Mouse (Mus musculus) forebrain, embryonic 10.5 days (tissue): ENCODE measurements around the gene 6430531B16Rik. TPM values are rescaled to one million over a fixed set of nuclear protein-coding genes. Genes with fewer than 3 reads are reported as not detected.
A peak's percentile ranks its signal among the peaks of the same experiment; 100 is the strongest.

ENCODE experiments used
- DNase-seq: peaks from one replicate; pipeline ENCODE4 v3.0.0-alpha.2; 2017; ENCODE audit warnings: low spot score; ENCODE audit errors: extremely low spot score
- H3K27ac ChIP-seq: fragments of 300-500 bp; sonication (generic); 2 replicates; pipeline ENCODE4 v1.5.1; 2016; ENCODE audit warnings: mild to moderate bottlenecking
- H3K27me3 ChIP-seq: fragments of 300-500 bp; sonication (generic); 2 replicates; pipeline ENCODE4 v1.6.1; 2016; ENCODE audit warnings: mild to moderate bottlenecking; ENCODE audit not compliant: poor library complexity, severe bottlenecking
- H3K36me3 ChIP-seq: fragments of 300-500 bp; sonication (generic); replicated peaks from 2 replicates; pipeline ENCODE4 v1.6.1; 2016; ENCODE audit warnings: mild to moderate bottlenecking, moderate library complexity
- H3K4me1 ChIP-seq: fragments of 300-500 bp; sonication (generic); 2 replicates; pipeline ENCODE4 v1.6.1; 2016
- H3K4me3 ChIP-seq: fragments of 300-500 bp; sonication (generic); 2 replicates; pipeline ENCODE4 v1.5.1; 2016; ENCODE audit warnings: mild to moderate bottlenecking, moderate library complexity
- H3K9me3 ChIP-seq: fragments of 300-500 bp; sonication (generic); 2 replicates; pipeline ENCODE4 v1.6.1; 2016; ENCODE audit warnings: mild to moderate bottlenecking, moderate library complexity
- WGBS: fragments of 180-500 bp; shearing (Covaris S2); methylation state at CpG from one replicate; pipeline ENCODE4 v1.1.7; 2016; 5-methylcytosine and 5-hydroxymethylcytosine counted together
- polyA plus RNA-seq: library from polyadenylated mRNA; unstranded; fragments of >200 nt; fragmentation: Nextera tagmentation; extraction: Ambion mirVana; gene quantifications from 2 replicates; pipeline ENCODE4 v1.2.1, GENCODE M21; 2016

6430531B16Rik gene
- polyA plus RNA-seq = 0.67 and 0.91 TPM in 2 replicates

GRCm38 (mm10) chr7:139978278-139978892 is at the start of gene 6430531B16Rik:
Gene 6430531B16Rik (minus strand): TSS chr7:139978755.
- Histone ChIP-seq H3K36me3 (no peaks in the 10 kb centered on the region), H3K27me3 (peaks cover 36% of the 10 kb centered on the region), H3K4me3 (peak within 1 kb of the TSS; percentile 66), H3K9me3 (no peaks in the 10 kb centered on the region), H3K27ac (peak within 1 kb of the TSS; percentile 80), H3K4me1 (peaks cover 21% of the 10 kb centered on the region)
- whole genome bisulfite sequencing = 6% methylated on average over 32 of the region's 32 CpGs
- peak; percentile 82 for DNase-seq

GRCm38 (mm10) chr7:140011336-140011735 is 32.8 kb upstream of the 6430531B16Rik start:
- peaks cover 7% of the 10 kb centered on the region; the same call in 1 of the 2 replicates for H3K9me3 ChIP-seq
- peaks cover 63% of the 10 kb centered on the region for H3K36me3 ChIP-seq
- no peak for DNase-seq
- no peak overlapping the region for H3K4me3 ChIP-seq
- H3K4me1 ChIP-seq = no peaks in the 10 kb centered on the region
- H3K27ac ChIP-seq = no peak overlapping the region
- no peaks in the 10 kb centered on the region for H3K27me3 ChIP-seq
- 96% methylated on average over 17 of the region's 17 CpGs for WGBS

GRCm38 (mm10) chr7:140007781-140008180 is 29.2 kb upstream of the 6430531B16Rik start:
- no peak overlapping the region for H3K4me3 ChIP-seq
- no peaks in the 10 kb centered on the region; the same call in 1 of the 2 replicates for H3K27me3 ChIP-seq
- 93% methylated on average over 9 of the region's 9 CpGs for WGBS
- H3K4me1 ChIP-seq = no peaks in the 10 kb centered on the region
- no peak for DNase-seq
- H3K9me3 ChIP-seq = no peaks in the 10 kb centered on the region
- no peak overlapping the region for H3K27ac ChIP-seq
- H3K36me3 ChIP-seq = peaks cover 86% of the 10 kb centered on the region

GRCm38 (mm10) chr7:140006861-140007611 is 28.5 kb upstream of the 6430531B16Rik start:
- no peak overlapping the region for H3K27ac ChIP-seq
- no peak overlapping the region for H3K4me3 ChIP-seq
- peaks cover 90% of the 10 kb centered on the region for H3K36me3 ChIP-seq
- 93% methylated on average over 9 of the region's 9 CpGs for WGBS
- H3K4me1 ChIP-seq = no peaks in the 10 kb centered on the region
- H3K27me3 ChIP-seq = no peaks in the 10 kb centered on the region; the same call in 1 of the 2 replicates
- DNase-seq = no peak
- no peaks in the 10 kb centered on the region for H3K9me3 ChIP-seq

- 91% methylated on average over 8 of the region's 8 CpGs for WGBS
- Histone ChIP-seq H3K36me3 (peaks cover 92% of the 10 kb centered on the region), H3K9me3 (no peaks in the 10 kb centered on the region), H3K4me1 (peaks cover 11% of the 10 kb centered on the region), H3K27ac (no peak overlapping the region), H3K4me3 (no peak overlapping the region), H3K27me3 (peaks cover 9% of the 10 kb centered on the region)
- no peak for DNase-seq
Observed at GRCm38 (mm10) chr7:140004666-140005065, 26.1 kb upstream of the 6430531B16Rik start.

GRCm38 (mm10) chr7:140001086-140001740 is 22.7 kb upstream of the 6430531B16Rik start:
- 49% methylated on average over 12 of the region's 12 CpGs for WGBS
- no peak overlapping the region for H3K27ac ChIP-seq
- DNase-seq = no peak
- H3K27me3 ChIP-seq = peaks cover 22% of the 10 kb centered on the region
- H3K9me3 ChIP-seq = no peaks in the 10 kb centered on the region
- H3K4me3 ChIP-seq = no peak overlapping the region
- peaks cover 99% of the 10 kb centered on the region for H3K36me3 ChIP-seq
- peaks cover 11% of the 10 kb centered on the region for H3K4me1 ChIP-seq

GRCm38 (mm10) chr7:139998691-139999350 is 20.3 kb upstream of the 6430531B16Rik start:
- no peak overlapping the region for H3K27ac ChIP-seq
- H3K9me3 ChIP-seq = no peaks in the 10 kb centered on the region
- H3K4me1 ChIP-seq = peaks cover 11% of the 10 kb centered on the region
- no peak overlapping the region for H3K4me3 ChIP-seq
- H3K27me3 ChIP-seq = peaks cover 22% of the 10 kb centered on the region
- WGBS = 94% methylated on average over 13 of the region's 13 CpGs
- DNase-seq = no peak
- peaks cover 94% of the 10 kb centered on the region for H3K36me3 ChIP-seq

- Histone ChIP-seq H3K27ac (no peak overlapping the region), H3K4me1 (no peaks in the 10 kb centered on the region), H3K27me3 (peaks cover 19% of the 10 kb centered on the region), H3K9me3 (no peaks in the 10 kb centered on the region), H3K4me3 (no peak overlapping the region), H3K36me3 (peaks cover 58% of the 10 kb centered on the region)
- WGBS = 29% methylated on average over 3 of the region's 3 CpGs
- DNase-seq = peak; percentile 52
Observed at GRCm38 (mm10) chr7:139994676-139995075, 16.1 kb upstream of the 6430531B16Rik start.

- DNase-seq = no peak
- Histone ChIP-seq H3K4me1 (no peaks in the 10 kb centered on the region), H3K27me3 (peaks cover 15% of the 10 kb centered on the region; the same call in 1 of the 2 replicates), H3K9me3 (no peaks in the 10 kb centered on the region), H3K4me3 (no peak overlapping the region), H3K36me3 (peaks cover 53% of the 10 kb centered on the region), H3K27ac (no peak overlapping the region)
- WGBS = 78% methylated on average over 4 of the region's 4 CpGs
Observed at GRCm38 (mm10) chr7:139994202-139994601, 15.6 kb upstream of the 6430531B16Rik start.

- H3K27ac ChIP-seq = no peak overlapping the region
- 90% methylated on average over 6 of the region's 6 CpGs for WGBS
- no peaks in the 10 kb centered on the region for H3K9me3 ChIP-seq
- no peaks in the 10 kb centered on the region for H3K4me1 ChIP-seq
- H3K36me3 ChIP-seq = peaks cover 47% of the 10 kb centered on the region
- no peak overlapping the region for H3K4me3 ChIP-seq
- H3K27me3 ChIP-seq = peaks cover 10% of the 10 kb centered on the region; the same call in 1 of the 2 replicates
- no peak for DNase-seq
Observed at GRCm38 (mm10) chr7:139993532-139993931, 15.0 kb upstream of the 6430531B16Rik start.

GRCm38 (mm10) chr7:139992406-139992805 is 13.9 kb upstream of the 6430531B16Rik start, which contains the start of gene Adam8:
Gene Adam8 (minus strand): TSS chr7:139992562.
- H3K27ac ChIP-seq = no peak within 1 kb of the TSS
- H3K4me3 ChIP-seq = no peak within 1 kb of the TSS
- no peaks in the 10 kb centered on the region for H3K4me1 ChIP-seq
- 0 out of 2 replicates have a peak, but pooled peaks cover 6% of the 10 kb centered on the region for H3K27me3 ChIP-seq
- H3K9me3 ChIP-seq = no peaks in the 10 kb centered on the region
- 26% methylated on average over 7 of the region's 7 CpGs for WGBS
- peaks cover 35% of the 10 kb centered on the region for H3K36me3 ChIP-seq
- no peak for DNase-seq

- Histone ChIP-seq H3K36me3 (peaks cover 21% of the 10 kb centered on the region), H3K27ac (no peak overlapping the region), H3K27me3 (0 out of 2 replicates have a peak, but pooled peaks cover 6% of the 10 kb centered on the region), H3K9me3 (no peaks in the 10 kb centered on the region), H3K4me3 (no peak overlapping the region), H3K4me1 (no peaks in the 10 kb centered on the region)
- DNase-seq = no peak
- WGBS = 76% methylated on average over 8 of the region's 8 CpGs
Observed at GRCm38 (mm10) chr7:139990864-139991394, 12.4 kb upstream of the 6430531B16Rik start.
